Mouse (Mus musculus): Measurements from ENCODE around the gene Crlf1. TPM values are rescaled to one million over a fixed set of nuclear protein-coding genes. Genes with fewer than 3 reads are reported as not detected.

The Crlf1 gene
- total and polyA plus RNA-seq, 2 experiments = not detected

GRCm38 (mm10) chr8:70460606-70461005 is 32.4 kb upstream of the Crlf1 start:
- Histone ChIP-seq H3K79me2 (ENCODE audit: control insufficient read depth, insufficient read depth, low read length) (no peaks in the 10 kb centered on the region), H3K27ac (replicated peaks; ENCODE audit: insufficient read depth, low read depth, low read length) (no peak overlapping the region), H3K27me3 (ENCODE audit: control insufficient read depth, insufficient read depth, low read length) (no peaks in the 10 kb centered on the region), H3K9ac (ENCODE audit: low read depth, low read length) (no peak overlapping the region), H3K36me3 (ENCODE audit: control insufficient read depth, insufficient read depth, low read length) (no peaks in the 10 kb centered on the region), H3K4me3 (ENCODE audit: insufficient read depth, low read depth, low read length) (no peak overlapping the region), H3K4me1 (ENCODE audit: control insufficient read depth, insufficient read depth, low read length) (no peaks in the 10 kb centered on the region)
- 91% methylated on average over 9 of the region's 9 CpGs for WGBS
- no peak for TF ChIP-seq POLR2A (IDR thresholded peaks at IDR 0.05; ENCODE audit: extremely low read depth, insufficient read depth, low read length)
- TF ChIP-seq CTCF (IDR thresholded peaks at IDR 0.05; ENCODE audit: low read depth, low read length) = no peak
- DNase-seq (ENCODE audit: extremely low read depth, low read depth, low spot score) = no peak

DNA sequence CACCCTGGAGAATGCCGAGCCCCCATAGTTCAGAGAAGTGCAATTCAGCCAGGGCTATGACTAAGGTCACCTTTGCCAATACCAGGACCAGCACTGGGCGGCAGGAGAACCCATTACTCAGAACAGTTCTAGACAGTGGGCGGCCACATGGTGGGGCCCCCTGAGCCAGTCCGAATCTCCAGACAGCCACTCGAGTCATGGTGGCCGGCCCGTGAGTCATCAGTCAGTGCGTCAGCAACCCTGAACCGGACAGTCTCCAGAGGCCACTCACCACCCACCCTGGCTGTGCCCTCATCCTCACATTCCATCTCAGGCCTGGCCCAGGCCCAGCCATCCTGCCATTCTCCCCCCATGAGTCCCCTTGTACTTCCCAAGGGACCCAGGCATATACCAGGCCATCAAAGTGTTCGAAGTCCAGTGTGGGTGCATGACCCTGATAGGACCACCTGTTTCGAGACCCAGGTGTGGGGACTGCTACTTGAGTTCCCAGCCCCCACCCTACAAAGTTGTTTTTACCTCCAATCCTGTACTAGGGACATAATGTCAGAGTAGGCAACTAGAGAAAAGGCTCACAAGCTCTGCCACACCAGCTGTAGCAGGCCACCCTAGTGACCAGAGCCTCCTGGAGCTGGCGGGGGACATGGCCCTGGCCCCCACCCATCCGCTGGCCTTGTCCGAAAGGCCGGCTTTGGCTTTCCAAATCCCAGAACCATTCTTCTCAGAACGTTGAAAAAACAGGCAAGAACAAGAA is 31.0 kb upstream of the Crlf1 start:
- no peak overlapping the region for H3K27ac ChIP-seq (replicated peaks; ENCODE audit: insufficient read depth, low read depth, low read length)
- no peaks in the 10 kb centered on the region for H3K27me3 ChIP-seq (ENCODE audit: control insufficient read depth, insufficient read depth, low read length)
- TF ChIP-seq CTCF (IDR thresholded peaks at IDR 0.05; ENCODE audit: low read depth, low read length) (no peak), POLR2A (IDR thresholded peaks at IDR 0.05; ENCODE audit: extremely low read depth, insufficient read depth, low read length) (no peak)
- H3K4me1 ChIP-seq (ENCODE audit: control insufficient read depth, insufficient read depth, low read length) = 0 out of 2 replicates have a peak, but pooled peaks cover 1% of the 10 kb centered on the region
- H3K9ac ChIP-seq (ENCODE audit: low read depth, low read length) = no peak overlapping the region
- WGBS = 94% methylated on average over 16 of the region's 16 CpGs
- no peak for DNase-seq (ENCODE audit: extremely low read depth, low read depth, low spot score)
- no peaks in the 10 kb centered on the region for H3K36me3 ChIP-seq (ENCODE audit: control insufficient read depth, insufficient read depth, low read length)
- no peaks in the 10 kb centered on the region for H3K79me2 ChIP-seq (ENCODE audit: control insufficient read depth, insufficient read depth, low read length)
- no peak overlapping the region for H3K4me3 ChIP-seq (ENCODE audit: insufficient read depth, low read depth, low read length)

GRCm38 (mm10) chr8:70462516-70462813 is 30.5 kb upstream of the Crlf1 start:
- H3K4me3 ChIP-seq (ENCODE audit: insufficient read depth, low read depth, low read length) = no peak overlapping the region
- WGBS = 95% methylated on average over 8 of the region's 8 CpGs
- DNase-seq (ENCODE audit: extremely low read depth, low read depth, low spot score) = no peak
- no peak overlapping the region for H3K9ac ChIP-seq (ENCODE audit: low read depth, low read length)
- no peaks in the 10 kb centered on the region for H3K27me3 ChIP-seq (ENCODE audit: control insufficient read depth, insufficient read depth, low read length)
- H3K27ac ChIP-seq (replicated peaks; ENCODE audit: insufficient read depth, low read depth, low read length) = no peak overlapping the region
- no peaks in the 10 kb centered on the region for H3K36me3 ChIP-seq (ENCODE audit: control insufficient read depth, insufficient read depth, low read length)
- H3K79me2 ChIP-seq (ENCODE audit: control insufficient read depth, insufficient read depth, low read length) = no peaks in the 10 kb centered on the region
- peaks cover 6% of the 10 kb centered on the region for H3K4me1 ChIP-seq (ENCODE audit: control insufficient read depth, insufficient read depth, low read length)
- TF ChIP-seq POLR2A (IDR thresholded peaks at IDR 0.05; ENCODE audit: extremely low read depth, insufficient read depth, low read length) = no peak
- TF ChIP-seq CTCF (IDR thresholded peaks at IDR 0.05; ENCODE audit: low read depth, low read length) = no peak

DNA sequence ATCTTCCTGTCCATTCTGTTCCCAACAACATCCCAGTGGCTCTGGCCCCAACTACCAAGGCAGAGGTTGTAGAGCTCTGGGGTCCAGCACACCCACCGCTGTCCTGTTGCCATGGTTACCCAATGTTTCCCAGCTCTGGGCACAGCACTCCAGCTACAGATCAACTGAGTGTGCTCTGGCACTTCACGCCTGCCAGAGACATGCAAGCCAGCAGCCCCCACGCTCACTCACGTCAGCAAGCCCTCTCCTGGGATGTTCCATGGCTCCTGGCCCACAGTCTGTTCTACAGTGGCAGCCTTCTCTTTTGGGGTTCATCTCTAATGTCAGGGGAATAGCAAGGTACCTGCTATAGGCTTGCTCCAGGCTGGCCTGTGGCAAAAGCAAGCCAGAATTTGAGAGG is 29.7 kb upstream of the Crlf1 start:
- H3K27ac ChIP-seq (replicated peaks; ENCODE audit: insufficient read depth, low read depth, low read length) = no peak overlapping the region
- WGBS = 93% methylated on average over 4 of the region's 4 CpGs
- peaks cover 10% of the 10 kb centered on the region for H3K4me1 ChIP-seq (ENCODE audit: control insufficient read depth, insufficient read depth, low read length)
- H3K79me2 ChIP-seq (ENCODE audit: control insufficient read depth, insufficient read depth, low read length) = no peaks in the 10 kb centered on the region
- H3K4me3 ChIP-seq (ENCODE audit: insufficient read depth, low read depth, low read length) = no peak overlapping the region
- H3K27me3 ChIP-seq (ENCODE audit: control insufficient read depth, insufficient read depth, low read length) = no peaks in the 10 kb centered on the region
- H3K36me3 ChIP-seq (ENCODE audit: control insufficient read depth, insufficient read depth, low read length) = no peaks in the 10 kb centered on the region
- no peak overlapping the region for H3K9ac ChIP-seq (ENCODE audit: low read depth, low read length)
- no peak for DNase-seq (ENCODE audit: extremely low read depth, low read depth, low spot score)
- TF ChIP-seq CTCF (IDR thresholded peaks at IDR 0.05; ENCODE audit: low read depth, low read length) = no peak
- TF ChIP-seq POLR2A (IDR thresholded peaks at IDR 0.05; ENCODE audit: extremely low read depth, insufficient read depth, low read length) = no peak

- Histone ChIP-seq H3K27me3 (ENCODE audit: control insufficient read depth, insufficient read depth, low read length) (no peaks in the 10 kb centered on the region), H3K4me3 (ENCODE audit: insufficient read depth, low read depth, low read length) (no peak overlapping the region), H3K27ac (replicated peaks; ENCODE audit: insufficient read depth, low read depth, low read length) (no peak overlapping the region), H3K79me2 (ENCODE audit: control insufficient read depth, insufficient read depth, low read length) (peaks cover 4% of the 10 kb centered on the region; the same call in 1 of the 2 replicates), H3K9ac (ENCODE audit: low read depth, low read length) (no peak overlapping the region), H3K36me3 (ENCODE audit: control insufficient read depth, insufficient read depth, low read length) (no peaks in the 10 kb centered on the region), H3K4me1 (ENCODE audit: control insufficient read depth, insufficient read depth, low read length) (peaks cover 12% of the 10 kb centered on the region)
- DNase-seq (ENCODE audit: extremely low read depth, low read depth, low spot score) = no peak
- TF ChIP-seq POLR2A (IDR thresholded peaks at IDR 0.05; ENCODE audit: extremely low read depth, insufficient read depth, low read length) (no peak), CTCF (IDR thresholded peaks at IDR 0.05; ENCODE audit: low read depth, low read length) (no peak)
- 95% methylated on average over 6 of the region's 6 CpGs for WGBS
Measured at GRCm38 (mm10) chr8:70464162-70464561, 28.8 kb upstream of the Crlf1 start.

- no peak overlapping the region for H3K27ac ChIP-seq (replicated peaks; ENCODE audit: insufficient read depth, low read depth, low read length)
- H3K9ac ChIP-seq (ENCODE audit: low read depth, low read length) = no peak overlapping the region
- H3K36me3 ChIP-seq (ENCODE audit: control insufficient read depth, insufficient read depth, low read length) = no peaks in the 10 kb centered on the region
- H3K4me1 ChIP-seq (ENCODE audit: control insufficient read depth, insufficient read depth, low read length) = peaks cover 21% of the 10 kb centered on the region
- H3K79me2 ChIP-seq (ENCODE audit: control insufficient read depth, insufficient read depth, low read length) = peaks cover 4% of the 10 kb centered on the region; the same call in 1 of the 2 replicates
- no peaks in the 10 kb centered on the region for H3K27me3 ChIP-seq (ENCODE audit: control insufficient read depth, insufficient read depth, low read length)
- no peak for DNase-seq (ENCODE audit: extremely low read depth, low read depth, low spot score)
- 99% methylated on average over 4 of the region's 4 CpGs for WGBS
- H3K4me3 ChIP-seq (ENCODE audit: insufficient read depth, low read depth, low read length) = no peak overlapping the region
- no peak for TF ChIP-seq CTCF (IDR thresholded peaks at IDR 0.05; ENCODE audit: low read depth, low read length)
- no peak for TF ChIP-seq POLR2A (IDR thresholded peaks at IDR 0.05; ENCODE audit: extremely low read depth, insufficient read depth, low read length)
Measured at GRCm38 (mm10) chr8:70465701-70466100, 27.3 kb upstream of the Crlf1 start.

Measured in liver, adult 2 months (tissue).